Mouse (Mus musculus): ENCODE data around the gene Frmd4a. TPM values are rescaled to one million over a fixed set of nuclear protein-coding genes. Genes with fewer than 3 reads are reported as not detected.

Frmd4a gene
- total RNA-seq (2014; rRNA removed) (60.2 and 76.4 TPM in 2 replicates), polyA plus RNA-seq (2015; fragmentation: Nextera tagmentation; extraction: Ambion mirVana) (34.4 and 42.5 TPM in 2 replicates)

GRCm38 (mm10) chr2:4017528-4018288, at the start of gene Frmd4a:
TSS of gene Frmd4a (plus strand) at chr2:4017717.
- peak; percentile 50 for DNase-seq (ENCODE audit: low spot score)
- Histone ChIP-seq H3K4me3 (ENCODE audit: low read depth, low read length) (peak within 1 kb of the TSS; percentile 49), H3K27ac (ENCODE audit: low read depth, low read length) (peak within 1 kb of the TSS; percentile 78), H3K4me2 (ENCODE audit: low read depth, low read length, poor library complexity, severe bottlenecking) (peak within 1 kb of the TSS; percentile 65), H3K4me1 (ENCODE audit: insufficient read depth, low read length) (no peaks in the 10 kb centered on the region; the same call in 1 of the 2 replicates), H3K36me3 (ENCODE audit: insufficient read depth, low read length) (no peaks in the 10 kb centered on the region), H3K27me3 (ENCODE audit: insufficient read depth, low read length) (no peaks in the 10 kb centered on the region), H3K9me3 (ENCODE audit: low read length) (no peaks in the 10 kb centered on the region), H3K9ac (replicated peaks; ENCODE audit: low read length, poor library complexity, severe bottlenecking) (peak within 1 kb of the TSS; percentile 69)
- peak; percentile 72 for ATAC-seq (ENCODE audit: low FRiP score)
- WGBS = 17% methylated on average over 8 of the region's 8 CpGs
- no peak; the same call in 1 of the 2 replicates for TF ChIP-seq CTCF (IDR thresholded peaks at IDR 0.05)

- H3K27me3 ChIP-seq (ENCODE audit: insufficient read depth, low read length) = no peaks in the 10 kb centered on the region
- H3K4me2 ChIP-seq (ENCODE audit: low read depth, low read length, poor library complexity, severe bottlenecking) = no peak overlapping the region
- no peak overlapping the region for H3K4me3 ChIP-seq (ENCODE audit: low read depth, low read length)
- no peak overlapping the region for H3K27ac ChIP-seq (ENCODE audit: low read depth, low read length)
- H3K9me3 ChIP-seq (ENCODE audit: low read length) = no peaks in the 10 kb centered on the region
- ATAC-seq (ENCODE audit: low FRiP score) = no peak
- no peak overlapping the region for H3K9ac ChIP-seq (replicated peaks; ENCODE audit: low read length, poor library complexity, severe bottlenecking)
- no peaks in the 10 kb centered on the region for H3K4me1 ChIP-seq (ENCODE audit: insufficient read depth, low read length)
- 92% methylated on average over 7 of the region's 7 CpGs for WGBS
- no peaks in the 10 kb centered on the region for H3K36me3 ChIP-seq (ENCODE audit: insufficient read depth, low read length)
- no peak for DNase-seq (ENCODE audit: low spot score)
- no peak for TF ChIP-seq CTCF (IDR thresholded peaks at IDR 0.05)
Measured at GRCm38 (mm10) chr2:3988876-3989275, 28.6 kb upstream of the Frmd4a start.

- ATAC-seq (ENCODE audit: low FRiP score) = no peak
- H3K9me3 ChIP-seq (ENCODE audit: low read length) = no peaks in the 10 kb centered on the region
- no peak overlapping the region for H3K4me2 ChIP-seq (ENCODE audit: low read depth, low read length, poor library complexity, severe bottlenecking)
- no peak for DNase-seq (ENCODE audit: low spot score)
- H3K27me3 ChIP-seq (ENCODE audit: insufficient read depth, low read length) = no peaks in the 10 kb centered on the region
- H3K4me3 ChIP-seq (ENCODE audit: low read depth, low read length) = no peak overlapping the region
- WGBS = 85% methylated on average over 1 of the region's 1 CpGs
- no peak for TF ChIP-seq CTCF (IDR thresholded peaks at IDR 0.05)
- H3K9ac ChIP-seq (replicated peaks; ENCODE audit: low read length, poor library complexity, severe bottlenecking) = no peak overlapping the region
- no peaks in the 10 kb centered on the region for H3K36me3 ChIP-seq (ENCODE audit: insufficient read depth, low read length)
- H3K4me1 ChIP-seq (ENCODE audit: insufficient read depth, low read length) = no peaks in the 10 kb centered on the region
- no peak overlapping the region for H3K27ac ChIP-seq (ENCODE audit: low read depth, low read length)
Measured at GRCm38 (mm10) chr2:3990431-3990830, 27.1 kb upstream of the Frmd4a start.

GRCm38 (mm10) chr2:4018431-4018876, 937 bp downstream of the Frmd4a start:
- H3K4me2 ChIP-seq (ENCODE audit: low read depth, low read length, poor library complexity, severe bottlenecking) = peak overlapping the region; percentile 65
- peak overlapping the region; percentile 78 for H3K27ac ChIP-seq (ENCODE audit: low read depth, low read length)
- no peaks in the 10 kb centered on the region for H3K27me3 ChIP-seq (ENCODE audit: insufficient read depth, low read length)
- ATAC-seq (ENCODE audit: low FRiP score) (peak; percentile 81), DNase-seq (ENCODE audit: low spot score) (peak; percentile 68)
- no peaks in the 10 kb centered on the region for H3K36me3 ChIP-seq (ENCODE audit: insufficient read depth, low read length)
- H3K4me1 ChIP-seq (ENCODE audit: insufficient read depth, low read length) = no peaks in the 10 kb centered on the region; the same call in 1 of the 2 replicates
- no peaks in the 10 kb centered on the region for H3K9me3 ChIP-seq (ENCODE audit: low read length)
- WGBS = 16% methylated on average over 11 of the region's 11 CpGs
- peak overlapping the region; percentile 69 for H3K9ac ChIP-seq (replicated peaks; ENCODE audit: low read length, poor library complexity, severe bottlenecking)
- peak overlapping the region; percentile 49 for H3K4me3 ChIP-seq (ENCODE audit: low read depth, low read length)
- no peak for TF ChIP-seq CTCF (IDR thresholded peaks at IDR 0.05)

GRCm38 (mm10) chr2:4018909-4019308, 1.4 kb downstream of the Frmd4a start:
- peak overlapping the region; percentile 49 for H3K4me3 ChIP-seq (ENCODE audit: low read depth, low read length)
- H3K27ac ChIP-seq (ENCODE audit: low read depth, low read length) = peak overlapping the region; percentile 78
- DNase-seq (ENCODE audit: low spot score) = no peak

GRCm38 (mm10) chr2:4024927-4025326, 7.4 kb downstream of the Frmd4a start:
- Histone ChIP-seq H3K36me3 (ENCODE audit: insufficient read depth, low read length) (no peaks in the 10 kb centered on the region), H3K4me3 (ENCODE audit: low read depth, low read length) (no peak overlapping the region), H3K27ac (ENCODE audit: low read depth, low read length) (no peak overlapping the region), H3K27me3 (ENCODE audit: insufficient read depth, low read length) (no peaks in the 10 kb centered on the region), H3K4me2 (ENCODE audit: low read depth, low read length, poor library complexity, severe bottlenecking) (no peak overlapping the region), H3K4me1 (ENCODE audit: insufficient read depth, low read length) (no peaks in the 10 kb centered on the region; the same call in 1 of the 2 replicates), H3K9ac (replicated peaks; ENCODE audit: low read length, poor library complexity, severe bottlenecking) (no peak overlapping the region), H3K9me3 (ENCODE audit: low read length) (no peaks in the 10 kb centered on the region)
- no peak for DNase-seq (ENCODE audit: low spot score)
- no peak for TF ChIP-seq CTCF (IDR thresholded peaks at IDR 0.05)
- ATAC-seq (ENCODE audit: low FRiP score) = no peak
- 77% methylated on average over 7 of the region's 7 CpGs for WGBS

More at GRCm38 (mm10) chr2:4018909-4019308, 1.4 kb downstream of the Frmd4a start:
- H3K36me3 ChIP-seq (ENCODE audit: insufficient read depth, low read length) = no peaks in the 10 kb centered on the region
- TF ChIP-seq CTCF (IDR thresholded peaks at IDR 0.05) = no peak
- H3K4me1 ChIP-seq (ENCODE audit: insufficient read depth, low read length) = no peaks in the 10 kb centered on the region; the same call in 1 of the 2 replicates
- no peaks in the 10 kb centered on the region for H3K9me3 ChIP-seq (ENCODE audit: low read length)
- H3K4me2 ChIP-seq (ENCODE audit: low read depth, low read length, poor library complexity, severe bottlenecking) = peak overlapping the region; percentile 65
- peak overlapping the region; percentile 69 for H3K9ac ChIP-seq (replicated peaks; ENCODE audit: low read length, poor library complexity, severe bottlenecking)
- H3K27me3 ChIP-seq (ENCODE audit: insufficient read depth, low read length) = no peaks in the 10 kb centered on the region
- ATAC-seq (ENCODE audit: low FRiP score) = 0 out of 2 replicates have a peak, but pooled peaks have one; percentile 32
- 23% methylated on average over 4 of the region's 4 CpGs for WGBS

Data from midbrain, postnatal 0 days (tissue).